Comparison of ENCODE assay signal across 8 mouse cellular contexts in genomic region chr4:134853637-134854485, GRCm38 (mm10). TPM values are rescaled to one million over a fixed set of nuclear protein-coding genes. Genes with fewer than 3 reads are reported as not detected.
DNase-seq lines count a peak whose midpoint lies in the region; ATAC-seq lines count a peak whose summit lies in the region.

No protein-coding gene starts in this region.

- peaks cover 12% of the 10 kb centered on the region for H3K27me3 ChIP-seq in heart, embryonic 15.5 days
- peaks cover 14% of the 10 kb centered on the region; the same call in 1 of the 2 replicates for H3K27me3 ChIP-seq in liver, embryonic 12.5 days (replicated peaks)
- no peaks in the 10 kb centered on the region for H3K27me3 ChIP-seq in splenic B cell, adult 2 months (ENCODE audit: control insufficient read depth, insufficient read depth, low read length, poor library complexity, severe bottlenecking)

- H3K4me1 ChIP-seq in heart, embryonic 15.5 days (replicated peaks) = peaks cover 17% of the 10 kb centered on the region
- H3K4me1 ChIP-seq in liver, embryonic 12.5 days = peaks cover 53% of the 10 kb centered on the region

- H3K27ac ChIP-seq in heart, embryonic 15.5 days = peak overlapping the region; percentile 82
- H3K27ac ChIP-seq in liver, embryonic 12.5 days = peak overlapping the region; percentile 96

- no peaks in the 10 kb centered on the region for H3K36me3 ChIP-seq in heart, embryonic 15.5 days
- peaks cover 10% of the 10 kb centered on the region; the same call in 1 of the 2 replicates for H3K36me3 ChIP-seq in liver, embryonic 12.5 days
- no peaks in the 10 kb centered on the region for H3K36me3 ChIP-seq in splenic B cell, adult 2 months (ENCODE audit: control insufficient read depth, insufficient read depth, low read length, poor library complexity, severe bottlenecking)

- ATAC-seq in heart, embryonic 15.5 days (replicated peaks; ENCODE audit: insufficient number of reproducible peaks, insufficient read depth, low FRiP score, low read depth) = peak; percentile 92
- peak; percentile 90 for ATAC-seq in liver, embryonic 12.5 days

- DNase-seq in CD8-positive naive resting alpha-beta T cell, adult 2 months (ENCODE audit: low read depth in 2 of 2, low spot score in 2 of 2) = peak; percentile 92 to 94
- DNase-seq in c-Kit-negative CD71-positive TER-119-positive erythroid progenitor cells, embryonic 14.5 days (ENCODE audit: low read depth, low spot score) = peak; percentile 86
- peak; percentile 27 for DNase-seq in fibroblast of lung, adult 2 months (ENCODE audit: low read depth)
- DNase-seq in kidney, postnatal 14 days = peak; percentile 96
- peak; percentile 97 for DNase-seq in naive thymus-derived CD4-positive, alpha-beta T cell, adult 2 months (ENCODE audit: low read depth)
- peak; percentile 96 for DNase-seq in splenic B cell, adult 2 months (ENCODE audit: low read depth, low spot score)

- peak overlapping the region; percentile 99 for H3K4me3 ChIP-seq in heart, embryonic 15.5 days
- H3K4me3 ChIP-seq in liver, embryonic 12.5 days = peak overlapping the region; percentile 92

- WGBS in heart, embryonic 15.5 days = under 1% methylated on average over 91 of the region's 91 CpGs
- under 1% methylated on average over 91 of the region's 91 CpGs for WGBS in liver, embryonic 12.5 days (ENCODE audit: insufficient replicate concordance)

- H3K4me2 ChIP-seq in heart, embryonic 15.5 days = peak overlapping the region; percentile 73
- peak overlapping the region; percentile 93 for H3K4me2 ChIP-seq in liver, embryonic 12.5 days

- H3K9me3 ChIP-seq in heart, embryonic 15.5 days (replicated peaks) = no peaks in the 10 kb centered on the region
- no peaks in the 10 kb centered on the region for H3K9me3 ChIP-seq in liver, embryonic 12.5 days (replicated peaks)

- H3K9ac ChIP-seq in heart, embryonic 15.5 days = peak overlapping the region; percentile 48
- H3K9ac ChIP-seq in liver, embryonic 12.5 days = peak overlapping the region; percentile 89

RNA-seq across cellular contexts. Expression of gene Maco1, which starts 0.7 kb away (rescaled TPM):
- 22.0 and 25.5 TPM in 2 replicates for polyA plus RNA-seq in heart, embryonic 15.5 days (2015; fragmentation: Nextera tagmentation; extraction: Ambion mirVana)
- polyA plus RNA-seq in liver, embryonic 12.5 days (2016; fragmentation: Nextera tagmentation; extraction: Ambion mirVana) = 27.2 and 29.8 TPM in 2 replicates

RNA-seq across cellular contexts. Expression of gene Rhd, which starts 10.5 kb away (rescaled TPM):
- 5.4 and 8.9 TPM in 2 replicates for polyA plus RNA-seq in heart, embryonic 15.5 days (2015; fragmentation: Nextera tagmentation; extraction: Ambion mirVana)
- polyA plus RNA-seq in liver, embryonic 12.5 days (2016; fragmentation: Nextera tagmentation; extraction: Ambion mirVana) = 477 and 480 TPM in 2 replicates

Comparison
In these comparisons a context has a peak if more than half of its experiments do, and no peak if none do; other contexts are left out.
1. Peak in every context shown above with its lines: DNase-seq, ATAC-seq, H3K4me3 ChIP-seq and H3K27ac ChIP-seq.
2. DNase-seq: peak in every context shown above with its lines; median percentile 97 in naive thymus-derived CD4-positive, alpha-beta T cell, adult 2 months; 96 in kidney, postnatal 14 days; 96 in splenic B cell, adult 2 months; 93 in CD8-positive naive resting alpha-beta T cell, adult 2 months; 86 in c-Kit-negative CD71-positive TER-119-positive erythroid progenitor cells, embryonic 14.5 days; 27 in fibroblast of lung, adult 2 months.
3. RNA of gene Rhd, which starts 10.5 kb away (polyA plus RNA-seq): 477 to 480 TPM in liver, embryonic 12.5 days; 5.4 to 8.9 TPM in heart, embryonic 15.5 days; every median in the first group is over 10 times any median in the second.